Mouse (Mus musculus) embryonic fibroblast, embryonic 13.5 days (primary cell): ENCODE results near the gene Grm1. TPM values are rescaled to one million over a fixed set of nuclear protein-coding genes. Genes with fewer than 3 reads are reported as not detected.

Experiments
- H3K27ac ChIP-seq: 2 replicates; pipeline ENCODE4 v1.5.1; 2012; ENCODE audit warnings: low read length, control low read depth, inconsistent platforms; ENCODE audit not compliant: insufficient read depth
- H3K4me1 ChIP-seq: 2 replicates; pipeline ENCODE4 v1.6.1; 2011; ENCODE audit warnings: low read length; ENCODE audit not compliant: control insufficient read depth, insufficient read depth
- H3K4me3 ChIP-seq: 2 replicates; pipeline ENCODE4 v1.5.1; 2011; ENCODE audit warnings: mild to moderate bottlenecking, control low read depth, low read length; ENCODE audit not compliant: insufficient read depth
- CTCF ChIP-seq: IDR thresholded peaks from 2 replicates; pipeline ENCODE4 v1.5.1; 2011; ENCODE audit warnings: mild to moderate bottlenecking, control low read depth, low read length, moderate library complexity, borderline replicate concordance; ENCODE audit not compliant: insufficient read depth
- POLR2A ChIP-seq: IDR thresholded peaks from 2 replicates; pipeline ENCODE4 v1.6.1; 2011; ENCODE audit warnings: low read depth, mild to moderate bottlenecking, control low read depth, low read length, moderate library complexity
- polyA plus RNA-seq: library from polyadenylated mRNA; stranded (reverse); fragments of >200 nt; gene quantifications from 2 replicates; pipeline ENCODE4 v1.2.4, GENCODE M21; 2011; ENCODE audit warnings: low read depth; ENCODE audit not compliant: missing spikeins, insufficient read length

Gene Grm1
- polyA plus RNA-seq, 1 experiment, result not detected

DNA sequence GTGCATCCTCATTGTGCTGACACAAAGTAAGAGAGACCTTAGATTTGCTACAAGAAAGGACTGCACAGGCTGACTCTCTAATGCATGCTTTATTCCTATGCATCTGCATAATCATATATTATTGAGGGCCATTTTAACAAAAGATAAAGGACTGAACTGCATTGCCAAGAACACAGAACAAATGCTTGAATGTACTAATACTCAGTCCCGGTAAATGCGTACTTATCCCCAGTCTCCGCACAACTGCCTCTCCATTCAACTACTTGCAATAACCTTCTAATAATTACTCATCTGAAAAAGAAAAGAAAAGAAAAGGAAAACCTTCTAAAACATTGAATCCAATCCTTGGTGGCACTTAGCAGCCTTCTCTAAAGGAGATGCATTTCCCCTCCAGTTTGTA is 272.4 kb downstream of the Grm1 start:
- Histone ChIP-seq H3K27ac (no peak overlapping the region), H3K4me3 (no peak overlapping the region), H3K4me1 (peaks cover 2% of the 10 kb centered on the region; the same call in 1 of the 2 replicates)
- TF ChIP-seq CTCF, result no peak
- TF ChIP-seq POLR2A, result no peak

DNA sequence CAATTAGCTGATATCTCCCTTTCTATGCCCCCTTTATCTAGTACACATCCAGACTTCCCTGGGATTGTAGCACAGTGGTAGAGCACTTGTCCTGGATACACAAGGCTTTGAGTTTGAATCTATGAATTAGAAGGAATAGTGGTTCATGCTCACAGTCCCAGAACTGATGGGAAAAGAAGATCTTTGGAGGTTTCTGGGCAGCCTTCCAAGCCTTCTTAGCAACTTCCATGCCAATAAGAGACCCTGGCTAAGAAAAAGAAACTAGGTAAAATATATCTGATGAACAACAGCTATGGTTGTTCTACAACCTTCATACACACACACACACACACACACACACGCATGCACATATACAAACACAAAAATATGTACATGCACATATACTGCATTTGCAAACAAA is 286.8 kb downstream of the Grm1 start:
- Histone ChIP-seq H3K27ac (no peak overlapping the region), H3K4me1 (no peaks in the 10 kb centered on the region), H3K4me3 (no peak overlapping the region)
- TF ChIP-seq POLR2A (no peak), CTCF (no peak)

DNA sequence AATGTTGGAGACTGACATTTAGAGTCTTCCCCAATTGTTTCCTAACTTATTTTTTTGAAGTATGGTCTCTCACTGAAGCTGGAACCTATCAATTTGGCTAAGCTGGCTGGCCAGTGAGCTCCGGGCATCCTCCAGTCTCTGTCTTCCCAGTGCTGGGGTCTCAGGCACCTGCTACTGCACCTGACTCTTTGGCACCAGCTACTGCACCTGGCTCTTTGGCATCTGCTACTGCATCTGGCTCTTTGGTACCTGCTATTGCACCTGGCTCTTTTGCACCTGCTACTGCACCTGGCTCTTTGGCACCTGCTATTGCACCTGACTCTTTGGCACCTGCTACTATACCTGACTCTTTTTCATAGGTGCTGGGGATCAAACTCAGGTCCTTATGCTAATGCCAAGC is 291.7 kb downstream of the Grm1 start:
- TF ChIP-seq CTCF, result no peak
- no peak for TF ChIP-seq POLR2A
- H3K27ac ChIP-seq, result no peak overlapping the region
- H3K4me1 ChIP-seq, result no peaks in the 10 kb centered on the region
- no peak overlapping the region for H3K4me3 ChIP-seq

DNA sequence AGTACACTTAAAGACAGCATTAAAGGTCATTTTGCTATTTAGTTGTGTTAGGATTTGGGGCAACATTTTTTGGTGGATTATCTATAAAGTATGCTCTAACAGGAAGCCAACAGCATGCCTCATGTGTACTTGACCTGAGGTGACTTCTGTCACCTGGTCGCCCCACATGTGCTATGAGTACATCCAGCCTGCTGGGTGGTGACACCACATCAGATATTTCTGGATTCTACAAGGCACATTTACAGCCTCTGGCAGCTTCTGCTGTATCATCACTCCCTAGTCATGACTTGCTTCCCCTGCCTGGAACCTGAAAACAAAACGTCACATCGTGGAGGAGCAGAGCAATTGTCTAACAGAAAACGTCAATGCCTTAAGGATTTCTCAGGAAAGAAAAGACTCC is 292.2 kb downstream of the Grm1 start:
- H3K4me1 ChIP-seq, result no peaks in the 10 kb centered on the region
- H3K4me3 ChIP-seq, result no peak overlapping the region
- TF ChIP-seq POLR2A, result no peak
- no peak for TF ChIP-seq CTCF
- H3K27ac ChIP-seq, result no peak overlapping the region

DNA sequence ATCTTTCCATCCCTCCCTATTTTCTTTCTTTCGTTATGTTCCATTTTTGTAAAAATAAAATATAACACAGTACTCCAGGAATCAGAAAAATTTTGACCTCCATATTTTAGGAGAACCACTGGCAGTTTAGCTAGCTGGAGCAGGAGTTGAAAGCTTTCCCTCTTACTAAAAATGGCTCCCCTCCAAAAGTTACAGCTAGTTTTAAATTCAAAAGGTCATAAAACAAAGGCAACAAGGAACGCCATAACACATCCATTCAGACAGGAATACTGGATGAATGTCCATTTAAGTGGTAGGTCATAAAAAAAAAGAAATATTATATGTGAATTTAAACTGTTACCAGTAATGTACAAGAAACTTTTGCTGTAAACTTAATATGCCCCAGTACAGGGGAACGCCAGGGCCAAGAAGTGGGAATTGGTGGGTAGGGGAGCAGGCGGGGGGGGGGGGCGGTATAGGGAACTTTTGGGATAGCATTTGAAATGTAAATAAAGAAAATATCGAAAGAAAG is 294.2 kb downstream of the Grm1 start:
- Histone ChIP-seq H3K4me1 (no peaks in the 10 kb centered on the region), H3K4me3 (no peak overlapping the region), H3K27ac (no peak overlapping the region)
- no peak for TF ChIP-seq POLR2A
- TF ChIP-seq CTCF, result no peak

DNA sequence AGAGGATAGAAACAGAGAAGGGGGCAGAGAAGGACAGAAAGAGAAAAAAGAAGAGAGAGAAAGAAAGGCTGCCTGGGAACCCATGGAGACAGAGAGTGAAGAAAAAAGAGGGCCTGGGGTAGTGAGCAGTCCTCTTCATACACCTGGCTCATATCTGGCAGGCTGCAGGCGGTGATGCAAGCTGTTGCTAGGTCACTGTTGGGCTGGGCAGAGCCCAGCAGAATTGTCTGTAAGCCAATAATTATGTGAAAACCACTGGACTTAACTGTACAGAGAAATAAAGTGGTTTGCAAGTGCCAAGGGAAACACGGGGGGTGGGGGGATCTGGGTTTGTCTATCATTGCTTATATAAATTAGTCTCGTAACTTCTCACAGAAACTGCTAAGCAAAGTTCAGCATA is 297.0 kb downstream of the Grm1 start:
- Histone ChIP-seq H3K4me3 (no peak overlapping the region), H3K27ac (no peak overlapping the region), H3K4me1 (no peaks in the 10 kb centered on the region)
- TF ChIP-seq POLR2A, result no peak
- TF ChIP-seq CTCF, result no peak

DNA sequence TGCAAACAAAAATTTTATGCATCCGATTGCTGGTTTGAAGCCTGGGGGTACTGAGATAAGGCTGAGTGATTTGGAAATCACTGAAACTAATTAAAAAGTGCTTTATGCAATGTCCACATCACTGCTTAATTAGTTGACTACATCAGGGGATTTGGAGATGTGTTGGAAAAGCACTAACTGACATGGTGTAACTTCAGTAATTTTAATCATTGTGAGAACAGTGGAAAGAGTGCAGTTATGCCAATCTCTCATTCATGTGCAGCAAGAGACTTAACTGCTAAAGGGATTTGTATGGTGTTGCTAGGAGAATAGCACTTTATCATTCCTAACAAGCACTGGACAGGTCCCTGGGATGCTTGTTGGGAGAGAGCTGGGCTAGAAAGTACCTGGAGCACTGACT is 307.3 kb downstream of the Grm1 start:
- Histone ChIP-seq H3K4me3 (no peak overlapping the region), H3K27ac (no peak overlapping the region), H3K4me1 (no peaks in the 10 kb centered on the region)
- TF ChIP-seq POLR2A (no peak), CTCF (no peak)

DNA sequence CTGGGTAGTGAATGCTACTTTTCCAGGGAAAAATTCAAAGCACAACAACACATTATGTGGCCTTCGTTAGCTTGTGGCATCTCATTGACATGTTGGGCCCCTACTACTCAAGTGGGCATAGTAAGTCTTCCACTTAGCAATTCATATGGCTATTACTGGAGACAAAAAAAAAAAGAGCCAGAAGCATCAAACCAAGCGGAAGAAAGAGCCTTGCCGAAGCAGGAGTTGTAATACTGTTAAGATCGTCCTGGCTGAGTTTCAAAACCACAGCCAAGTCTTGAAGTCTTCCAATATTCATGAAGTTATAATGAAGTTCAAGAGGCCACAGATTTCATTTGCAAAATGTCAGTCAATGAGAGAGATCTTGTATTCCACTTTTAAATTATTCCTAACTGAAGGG is 319.1 kb downstream of the Grm1 start:
- no peak for TF ChIP-seq POLR2A
- no peak for TF ChIP-seq CTCF
- H3K4me1 ChIP-seq, result no peaks in the 10 kb centered on the region

DNA sequence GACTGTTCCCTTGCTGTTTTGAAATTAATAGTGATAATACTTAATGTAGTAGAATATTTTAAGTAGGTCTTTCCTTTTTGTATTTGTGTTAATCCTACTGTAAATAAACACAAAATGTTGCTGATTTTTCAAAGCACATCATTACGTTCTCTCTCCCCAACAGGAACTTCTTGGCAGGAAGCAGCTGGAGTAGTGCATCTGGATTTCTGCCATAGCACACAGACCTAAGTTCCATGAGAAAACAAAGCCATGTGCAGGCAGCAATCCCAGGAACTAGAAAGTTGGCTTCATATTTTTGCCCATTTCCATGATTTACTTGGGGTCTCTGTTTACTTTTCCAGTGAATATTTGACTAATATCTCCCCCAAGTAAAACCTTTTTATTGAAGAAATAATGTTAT is 320.9 kb downstream of the Grm1 start:
- Histone ChIP-seq H3K4me3 (no peak overlapping the region), H3K27ac (no peak overlapping the region), H3K4me1 (no peaks in the 10 kb centered on the region)
- TF ChIP-seq POLR2A (no peak), CTCF (no peak)

More for the DNA sequence above, 319.1 kb downstream of the Grm1 start:
- no peak overlapping the region for H3K27ac ChIP-seq
- no peak overlapping the region for H3K4me3 ChIP-seq

DNA sequence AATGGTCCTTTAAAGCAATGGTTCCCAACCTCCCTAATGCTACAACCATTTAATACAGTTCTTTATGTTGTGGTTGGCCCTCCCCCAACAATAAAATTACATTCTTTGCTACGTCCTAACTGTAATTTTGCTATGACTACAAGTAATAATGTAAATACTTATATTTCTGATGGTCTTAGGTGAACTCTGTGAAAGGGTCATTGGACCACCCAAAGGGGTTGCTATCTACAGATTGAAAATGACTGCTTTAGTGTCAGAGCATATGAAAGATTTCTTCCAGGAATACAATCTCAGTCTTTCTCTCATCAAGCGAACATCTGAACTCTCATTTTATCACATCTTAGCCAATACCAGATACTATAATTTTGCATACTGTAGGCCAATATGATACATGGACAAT is 321.4 kb downstream of the Grm1 start:
- Histone ChIP-seq H3K27ac (no peak overlapping the region), H3K4me3 (no peak overlapping the region)
- TF ChIP-seq CTCF (no peak), POLR2A (no peak)

DNA sequence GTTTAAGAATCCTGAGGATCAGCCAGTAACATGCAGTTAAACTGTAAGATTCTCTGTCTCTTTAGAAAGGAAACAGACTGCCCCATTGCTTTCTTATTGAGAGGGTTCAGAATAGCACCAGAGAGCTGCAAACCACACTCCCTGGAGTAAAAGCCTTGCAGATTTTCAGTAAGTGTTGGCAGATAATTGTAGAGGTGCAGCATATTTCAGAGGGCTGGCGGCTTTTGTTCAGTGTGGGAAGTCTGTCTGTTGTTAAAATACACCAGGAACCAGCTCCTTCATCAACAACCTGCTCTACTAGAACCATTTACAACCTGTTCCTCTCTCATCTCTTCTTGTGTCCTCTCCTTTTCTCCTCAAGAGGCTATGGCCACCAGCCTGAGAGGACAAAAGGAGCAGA is 331.1 kb downstream of the Grm1 start:
- TF ChIP-seq CTCF (no peak), POLR2A (no peak)
- Histone ChIP-seq H3K4me1 (no peaks in the 10 kb centered on the region), H3K27ac (no peak overlapping the region), H3K4me3 (no peak overlapping the region)

More for the DNA sequence above, 321.4 kb downstream of the Grm1 start:
- no peaks in the 10 kb centered on the region for H3K4me1 ChIP-seq
